Mouse (Mus musculus) CD8-positive naive resting alpha-beta T cell, adult 2 months (primary cell): ENCODE measurements around the gene Pla1a.
"Not testable (repeated sequence)": the region's sequence is repeated elsewhere in the genome, so short reads cannot be mapped to it uniquely, and the experiment has no call there.

Experiments used
- DNase-seq, 2 experiments: peaks; one replicate each; pipeline ENCODE4 v3.0.0; 2022; ENCODE audit warnings: low read depth in 2 of 2, low spot score in 2 of 2

Pla1a gene

GRCm38 (mm10) chr16:38458600-38459280 lies 25.8 kb upstream of the Pla1a start:
- DNase-seq = no peak

- DNase-seq = no peak
These were observed 24.0 kb upstream of the Pla1a start for GRCm38 (mm10) chr16:38456812-38457567.

- no peak for DNase-seq
These were observed 22.8 kb upstream of the Pla1a start, which contains the start of gene Cd80 for GRCm38 (mm10) chr16:38455511-38456418. TSS of gene Cd80 (plus strand) at chr16:38455561.

GRCm38 (mm10) chr16:38454533-38455254 lies 21.7 kb upstream of the Pla1a start:
- no peak for DNase-seq

GRCm38 (mm10) chr16:38453952-38454351 lies 21.0 kb upstream of the Pla1a start:
- DNase-seq = no peak

GRCm38 (mm10) chr16:38453203-38453553 lies 20.2 kb upstream of the Pla1a start:
- no peak for DNase-seq

- peak; percentile 58 to 65 for DNase-seq
These were observed 19.7 kb upstream of the Pla1a start, which contains the start of gene Adprh for GRCm38 (mm10) chr16:38452442-38453202. TSS of gene Adprh (minus strand) at chr16:38452703.

- no peak for DNase-seq
These were observed 18.7 kb upstream of the Pla1a start for GRCm38 (mm10) chr16:38451421-38452205.

GRCm38 (mm10) chr16:38450707-38451106 lies 17.8 kb upstream of the Pla1a start:
- no peak for DNase-seq

GRCm38 (mm10) chr16:38448458-38448857 lies 15.5 kb upstream of the Pla1a start:
- no peak for DNase-seq

GRCm38 (mm10) chr16:38447366-38447765 lies 14.4 kb upstream of the Pla1a start:
- DNase-seq = no peak

- DNase-seq = not testable (repeated sequence)
These were observed 13.2 kb upstream of the Pla1a start for GRCm38 (mm10) chr16:38446141-38446540.

- DNase-seq = no peak
These were observed 12.6 kb upstream of the Pla1a start for GRCm38 (mm10) chr16:38445576-38445975.

GRCm38 (mm10) chr16:38445046-38445445 lies 12.1 kb upstream of the Pla1a start:
- no peak for DNase-seq

GRCm38 (mm10) chr16:38443721-38444464 lies 10.9 kb upstream of the Pla1a start:
- no peak for DNase-seq

- no peak for DNase-seq
These were observed 9.3 kb upstream of the Pla1a start for GRCm38 (mm10) chr16:38442216-38442615.

- no peak for DNase-seq
These were observed 8.7 kb upstream of the Pla1a start for GRCm38 (mm10) chr16:38441611-38442010.

- DNase-seq = no peak
These were observed 7.5 kb upstream of the Pla1a start for GRCm38 (mm10) chr16:38440403-38440802.

GRCm38 (mm10) chr16:38439190-38439589 lies 6.2 kb upstream of the Pla1a start:
- DNase-seq = no peak
